Mouse (Mus musculus) midbrain, embryonic 13.5 days (tissue): Measurements from ENCODE around the gene Map2k1. TPM values are rescaled to one million over a fixed set of nuclear protein-coding genes. Genes with fewer than 3 reads are reported as not detected.
"Not testable (repeated sequence)": the region's sequence is repeated elsewhere in the genome, so short reads cannot be mapped to it uniquely, and the experiment has no call there.

ENCODE experiments used
- ATAC-seq: fragments of 200-750 bp; cut with Nextera tagmentation; 2 replicates; pipeline ENCODE4 v1.8.0; 2017; ENCODE audit warnings: mild to moderate bottlenecking, moderate TSS enrichment, moderate library complexity
- H3K27ac ChIP-seq: fragments of 300-500 bp; sonication (generic); 2 replicates; pipeline ENCODE4 v1.5.1; 2015; ENCODE audit warnings: inconsistent platforms, mild to moderate bottlenecking, moderate library complexity
- H3K27me3 ChIP-seq: fragments of 300-500 bp; sonication (generic); 2 replicates; pipeline ENCODE4 v1.6.1; 2015; ENCODE audit warnings: mild to moderate bottlenecking, inconsistent platforms
- H3K36me3 ChIP-seq: fragments of 300-500 bp; sonication (generic); 2 replicates; pipeline ENCODE4 v1.6.1; 2015; ENCODE audit warnings: mild to moderate bottlenecking, inconsistent platforms
- H3K4me1 ChIP-seq: fragments of 300-500 bp; sonication (generic); replicated peaks from 2 replicates; pipeline ENCODE4 v1.6.1; 2015; ENCODE audit warnings: inconsistent platforms
- H3K4me2 ChIP-seq: fragments of 300-500 bp; sonication (generic); replicated peaks from 2 replicates; pipeline ENCODE4 v1.6.1; 2015; ENCODE audit warnings: moderate library complexity, mild to moderate bottlenecking, inconsistent platforms
- H3K4me3 ChIP-seq: fragments of 300-500 bp; sonication (generic); replicated peaks from 2 replicates; pipeline ENCODE4 v1.5.1; 2015; ENCODE audit warnings: mild to moderate bottlenecking, inconsistent platforms
- H3K9ac ChIP-seq: fragments of 300-500 bp; sonication (generic); replicated peaks from 2 replicates; pipeline ENCODE4 v1.6.1; 2015; ENCODE audit warnings: mild to moderate bottlenecking, inconsistent platforms
- H3K9me3 ChIP-seq: fragments of 300-500 bp; sonication (generic); 2 replicates; pipeline ENCODE4 v1.6.1; 2016; ENCODE audit warnings: mild to moderate bottlenecking, inconsistent platforms
- WGBS: fragments of 180-500 bp; shearing (Covaris S2); methylation state at CpG from one replicate; pipeline ENCODE4 v1.1.7; 2015; 5-methylcytosine and 5-hydroxymethylcytosine counted together
- polyA plus RNA-seq: library from polyadenylated mRNA; unstranded; fragments of >200 nt; fragmentation: Nextera tagmentation; extraction: Ambion mirVana; gene quantifications from 2 replicates; pipeline ENCODE4 v1.2.1, GENCODE M21; 2015

Map2k1 gene
- polyA plus RNA-seq, 1 experiment from 2014 or later = 46.6 TPM

- H3K36me3 ChIP-seq = no peaks in the 10 kb centered on the region
- H3K27ac ChIP-seq = no peak overlapping the region
- H3K4me2 ChIP-seq = no peak overlapping the region
- H3K4me1 ChIP-seq = no peaks in the 10 kb centered on the region
- H3K27me3 ChIP-seq = no peaks in the 10 kb centered on the region
- H3K4me3 ChIP-seq = no peak overlapping the region
- no peak overlapping the region for H3K9ac ChIP-seq
- no peak for ATAC-seq
- no peaks in the 10 kb centered on the region for H3K9me3 ChIP-seq
- WGBS = 74% methylated on average over 3 of the region's 3 CpGs
Observed at GRCm38 (mm10) chr9:64271249-64271648, 17.8 kb upstream of the Map2k1 start.

- ATAC-seq, H3K4me3 ChIP-seq, H3K9me3 ChIP-seq, H3K36me3 ChIP-seq, H3K4me1 ChIP-seq, H3K27me3 ChIP-seq, H3K4me2 ChIP-seq, H3K9ac ChIP-seq, H3K27ac ChIP-seq: not testable (repeated sequence)
- WGBS = 94% methylated on average over 8 of the region's 8 CpGs
Observed at GRCm38 (mm10) chr9:64268836-64269235, 15.4 kb upstream of the Map2k1 start.

DNA sequence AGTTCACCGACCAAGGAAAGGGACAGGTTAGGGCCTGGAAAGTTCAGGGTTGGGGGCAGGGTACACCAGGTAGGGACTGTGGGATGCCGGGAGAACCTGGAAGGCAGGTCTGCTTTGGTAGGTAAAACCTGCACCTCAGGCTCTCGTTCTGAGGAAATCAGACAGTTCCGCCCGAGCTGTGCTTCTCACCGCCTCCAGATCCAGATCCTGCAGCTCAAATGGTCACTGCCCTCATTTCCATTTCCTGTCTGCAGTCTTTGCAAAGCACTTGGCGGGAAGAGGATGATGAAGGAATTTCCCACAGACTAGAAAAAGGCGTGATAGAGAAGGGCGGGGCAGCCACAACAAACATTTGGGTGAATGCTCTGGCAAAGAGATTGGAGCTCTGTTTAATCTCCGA lies 14.8 kb upstream of the Map2k1 start:
- ATAC-seq = no peak
- Histone ChIP-seq H3K4me2 (no peak overlapping the region), H3K27me3 (no peaks in the 10 kb centered on the region), H3K9ac (no peak overlapping the region), H3K4me3 (no peak overlapping the region), H3K27ac (no peak overlapping the region), H3K4me1 (no peaks in the 10 kb centered on the region), H3K9me3 (no peaks in the 10 kb centered on the region), H3K36me3 (no peaks in the 10 kb centered on the region)
- 93% methylated on average over 10 of the region's 10 CpGs for WGBS

- Histone ChIP-seq H3K4me1 (no peaks in the 10 kb centered on the region), H3K4me2 (no peak overlapping the region), H3K27ac (no peak overlapping the region), H3K9ac (no peak overlapping the region), H3K27me3 (no peaks in the 10 kb centered on the region), H3K9me3 (no peaks in the 10 kb centered on the region), H3K4me3 (no peak overlapping the region), H3K36me3 (no peaks in the 10 kb centered on the region)
- WGBS = 89% methylated on average over 1 of the region's 1 CpGs
- no peak for ATAC-seq
Observed at GRCm38 (mm10) chr9:64267231-64267630, 13.8 kb upstream of the Map2k1 start.

GRCm38 (mm10) chr9:64264813-64265212 lies 11.4 kb upstream of the Map2k1 start:
- no peaks in the 10 kb centered on the region for H3K9me3 ChIP-seq

GRCm38 (mm10) chr9:64261023-64261422 lies 7.6 kb upstream of the Map2k1 start:
- WGBS = 90% methylated on average over 4 of the region's 4 CpGs
- Histone ChIP-seq H3K4me3 (no peak overlapping the region), H3K36me3 (no peaks in the 10 kb centered on the region), H3K27me3 (no peaks in the 10 kb centered on the region), H3K27ac (no peak overlapping the region), H3K4me1 (no peaks in the 10 kb centered on the region), H3K9me3 (no peaks in the 10 kb centered on the region), H3K9ac (no peak overlapping the region), H3K4me2 (no peak overlapping the region)
- no peak for ATAC-seq

More at GRCm38 (mm10) chr9:64264813-64265212, 11.4 kb upstream of the Map2k1 start:
- no peak overlapping the region for H3K4me2 ChIP-seq
- no peaks in the 10 kb centered on the region for H3K27me3 ChIP-seq
- no peak for ATAC-seq
- no peaks in the 10 kb centered on the region for H3K4me1 ChIP-seq
- WGBS = 56% methylated on average over 1 of the region's 1 CpGs
- H3K36me3 ChIP-seq = no peaks in the 10 kb centered on the region
- no peak overlapping the region for H3K4me3 ChIP-seq
- H3K9ac ChIP-seq = no peak overlapping the region
- H3K27ac ChIP-seq = no peak overlapping the region

GRCm38 (mm10) chr9:64259906-64260305 lies 6.5 kb upstream of the Map2k1 start:
- H3K27ac ChIP-seq = no peak overlapping the region
- H3K9ac ChIP-seq = no peak overlapping the region
- H3K36me3 ChIP-seq = no peaks in the 10 kb centered on the region
- no peaks in the 10 kb centered on the region for H3K27me3 ChIP-seq
- no peak overlapping the region for H3K4me3 ChIP-seq
- no peak overlapping the region for H3K4me2 ChIP-seq
- H3K4me1 ChIP-seq = no peaks in the 10 kb centered on the region
- H3K9me3 ChIP-seq = no peaks in the 10 kb centered on the region
- no peak for ATAC-seq
- WGBS = 91% methylated on average over 5 of the region's 5 CpGs

GRCm38 (mm10) chr9:64256204-64256603 lies 2.8 kb upstream of the Map2k1 start:
- H3K9me3 ChIP-seq = no peaks in the 10 kb centered on the region
- H3K27me3 ChIP-seq = no peaks in the 10 kb centered on the region
- H3K9ac ChIP-seq = no peak overlapping the region
- no peaks in the 10 kb centered on the region for H3K36me3 ChIP-seq
- 93% methylated on average over 3 of the region's 3 CpGs for WGBS
- H3K4me1 ChIP-seq = peaks cover 20% of the 10 kb centered on the region
- H3K27ac ChIP-seq = no peak overlapping the region
- H3K4me2 ChIP-seq = no peak overlapping the region
- ATAC-seq = no peak
- no peak overlapping the region for H3K4me3 ChIP-seq

GRCm38 (mm10) chr9:64255422-64255821 lies 2.0 kb upstream of the Map2k1 start:
- 85% methylated on average over 3 of the region's 3 CpGs for WGBS
- Histone ChIP-seq H3K4me3 (no peak overlapping the region), H3K27ac (no peak overlapping the region), H3K27me3 (no peaks in the 10 kb centered on the region), H3K9ac (no peak overlapping the region), H3K4me1 (peaks cover 28% of the 10 kb centered on the region), H3K9me3 (no peaks in the 10 kb centered on the region), H3K4me2 (no peak overlapping the region), H3K36me3 (no peaks in the 10 kb centered on the region)
- ATAC-seq = no peak

DNA sequence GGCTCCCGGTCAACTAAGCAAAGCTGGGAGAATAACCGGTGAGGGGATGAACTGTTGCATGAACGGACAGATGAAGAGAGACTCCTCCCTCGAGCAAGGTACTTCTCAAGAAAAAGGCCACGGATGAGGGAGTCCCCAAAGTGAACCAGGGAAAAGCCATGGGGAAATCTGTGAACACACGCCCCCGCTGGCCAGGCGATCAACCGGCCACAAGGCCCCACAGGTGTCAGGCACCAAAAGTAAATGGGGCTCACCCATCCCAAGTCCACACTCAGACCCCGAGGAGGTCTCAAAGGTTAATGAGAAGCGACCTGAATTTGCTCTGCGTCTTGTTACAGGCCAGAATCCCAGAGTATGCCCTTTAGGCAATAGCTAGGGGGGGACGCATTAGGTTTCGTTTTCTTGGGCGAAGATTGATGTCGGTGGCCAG lies 825 bp downstream of the Map2k1 start:
- ATAC-seq = no peak; the same call in 1 of the 2 replicates
- Histone ChIP-seq H3K9me3 (no peaks in the 10 kb centered on the region), H3K27me3 (no peaks in the 10 kb centered on the region), H3K4me2 (peak overlapping the region; percentile 93), H3K4me3 (peak overlapping the region; percentile 83), H3K9ac (peak overlapping the region; percentile 83), H3K36me3 (no peaks in the 10 kb centered on the region), H3K4me1 (peaks cover 34% of the 10 kb centered on the region), H3K27ac (peak overlapping the region; percentile 85)
- 0% methylated on average over 16 of the region's 16 CpGs for WGBS

GRCm38 (mm10) chr9:64250111-64250730 lies 3.2 kb downstream of the Map2k1 start:
- no peak overlapping the region for H3K27ac ChIP-seq
- no peaks in the 10 kb centered on the region for H3K9me3 ChIP-seq
- no peak overlapping the region for H3K4me2 ChIP-seq
- H3K36me3 ChIP-seq = no peaks in the 10 kb centered on the region
- H3K4me1 ChIP-seq = peaks cover 34% of the 10 kb centered on the region
- ATAC-seq = no peak
- H3K9ac ChIP-seq = no peak overlapping the region
- H3K27me3 ChIP-seq = no peaks in the 10 kb centered on the region
- H3K4me3 ChIP-seq = no peak overlapping the region

- H3K9me3 ChIP-seq = no peaks in the 10 kb centered on the region
- H3K27me3 ChIP-seq = no peaks in the 10 kb centered on the region
- H3K36me3 ChIP-seq = no peaks in the 10 kb centered on the region
- no peak overlapping the region for H3K27ac ChIP-seq
- no peak overlapping the region for H3K9ac ChIP-seq
- no peak overlapping the region for H3K4me2 ChIP-seq
- H3K4me3 ChIP-seq = no peak overlapping the region
- WGBS = 92% methylated on average over 1 of the region's 1 CpGs
- no peak for ATAC-seq
- peaks cover 34% of the 10 kb centered on the region for H3K4me1 ChIP-seq
Observed at GRCm38 (mm10) chr9:64249371-64249770, 4.1 kb downstream of the Map2k1 start.

- H3K4me1 ChIP-seq = peaks cover 24% of the 10 kb centered on the region
- H3K27me3 ChIP-seq = no peaks in the 10 kb centered on the region
- no peaks in the 10 kb centered on the region for H3K9me3 ChIP-seq
- WGBS = 83% methylated on average over 6 of the region's 6 CpGs
- H3K36me3 ChIP-seq = no peaks in the 10 kb centered on the region
- H3K27ac ChIP-seq = no peak overlapping the region
- no peak overlapping the region for H3K4me3 ChIP-seq
- H3K9ac ChIP-seq = no peak overlapping the region
- H3K4me2 ChIP-seq = no peak overlapping the region
- ATAC-seq = no peak
Observed at GRCm38 (mm10) chr9:64242381-64242831, 11.0 kb downstream of the Map2k1 start.
